Mouse (Mus musculus) kidney, postnatal 10 days (tissue): Measurements from ENCODE around the gene Stat4.
A peak's percentile ranks its signal among the peaks of the same experiment; 100 is the strongest.

ENCODE experiments used
- DNase-seq: peaks from one replicate; pipeline ENCODE4 v3.0.0; 2021; ENCODE audit warnings: mixed read lengths

Stat4 gene

DNA sequence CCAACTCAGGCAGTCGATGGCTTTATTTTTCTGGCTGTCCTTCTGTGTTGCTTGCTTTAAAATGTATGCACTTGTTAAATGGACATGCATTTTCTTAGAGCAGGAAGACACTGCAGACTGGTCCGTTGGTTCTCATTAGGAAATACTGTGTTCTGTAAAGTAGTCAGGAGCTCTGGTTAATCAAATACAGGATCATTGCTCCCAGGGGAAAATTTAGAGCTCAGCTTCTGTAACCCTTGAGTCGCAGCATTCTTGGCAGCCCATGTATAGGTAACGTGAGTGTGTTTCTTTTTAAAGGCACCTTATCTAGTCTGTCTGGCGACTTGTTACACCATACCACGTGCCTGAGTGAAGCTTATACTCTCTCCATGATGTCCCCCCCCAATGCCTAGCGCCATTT, 161.2 kb downstream of the Stat4 start:
- no peak for DNase-seq

DNA sequence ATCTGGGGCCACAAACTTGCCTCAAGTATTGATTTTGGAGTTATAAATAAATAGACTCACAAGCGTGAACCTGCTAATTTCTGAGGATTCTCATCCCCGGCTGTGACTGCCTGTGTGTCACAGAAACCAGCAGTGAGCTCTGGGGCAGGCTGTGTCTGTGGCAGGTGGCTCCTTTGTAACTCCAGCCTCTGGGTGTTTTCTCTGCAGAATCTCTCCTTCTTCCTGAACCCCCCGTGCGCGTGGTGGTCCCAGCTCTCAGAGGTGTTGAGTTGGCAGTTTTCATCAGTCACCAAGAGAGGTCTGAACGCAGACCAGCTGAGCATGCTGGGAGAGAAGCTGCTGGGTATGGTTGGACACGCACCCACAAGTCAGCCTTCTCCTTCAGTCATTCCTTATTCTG, 161.7 kb downstream of the Stat4 start:
- no peak for DNase-seq

DNA sequence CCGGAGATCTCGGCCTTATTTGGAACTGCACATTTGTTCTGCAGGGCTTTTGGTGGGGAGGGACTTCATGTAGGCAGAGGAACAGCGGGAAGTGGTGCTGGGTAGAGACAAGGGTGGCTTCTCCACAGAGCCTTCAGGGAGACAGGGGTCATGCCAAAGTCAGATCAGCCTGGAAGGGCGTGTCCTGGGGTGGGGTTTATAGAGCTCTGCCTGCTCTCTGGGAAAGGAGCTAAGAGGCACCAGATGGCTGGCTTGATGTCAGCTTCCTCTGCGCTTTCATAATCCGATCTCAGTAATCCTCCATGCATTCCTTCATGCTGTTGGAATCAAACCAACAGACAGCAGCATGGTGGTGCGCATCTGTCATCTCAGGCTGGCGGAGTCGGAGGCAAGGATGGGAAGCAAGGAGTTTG, 163.0 kb downstream of the Stat4 start:
- DNase-seq: no peak

DNA sequence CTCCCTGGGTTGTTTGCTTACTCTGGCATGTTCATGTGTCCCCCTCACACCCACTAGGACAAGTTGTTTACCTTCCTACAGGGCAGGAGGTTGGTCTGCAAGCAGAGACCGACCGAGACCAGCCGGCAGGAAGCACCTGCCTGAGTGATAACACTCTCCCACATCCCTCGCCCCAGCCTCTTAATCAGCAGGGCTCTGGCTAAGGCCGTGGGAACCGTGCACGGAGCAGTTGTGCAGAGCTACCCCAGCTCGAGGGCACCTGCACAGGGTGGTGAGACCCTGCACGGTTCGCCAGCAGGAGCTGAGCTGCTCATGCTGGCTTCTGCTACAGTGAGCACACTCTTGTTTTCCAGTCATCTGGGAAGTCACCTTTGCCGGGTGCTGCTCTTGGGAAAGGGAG, 163.7 kb downstream of the Stat4 start:
- DNase-seq: peak; percentile 37

GRCm38 (mm10) chr1:52151166-52151565, 164.2 kb downstream of the Stat4 start:
- DNase-seq: no peak

- DNase-seq: no peak
These were observed 165.4 kb downstream of the Stat4 start for GRCm38 (mm10) chr1:52152369-52152768.

GRCm38 (mm10) chr1:52152936-52153335, 166.0 kb downstream of the Stat4 start:
- no peak for DNase-seq

DNA sequence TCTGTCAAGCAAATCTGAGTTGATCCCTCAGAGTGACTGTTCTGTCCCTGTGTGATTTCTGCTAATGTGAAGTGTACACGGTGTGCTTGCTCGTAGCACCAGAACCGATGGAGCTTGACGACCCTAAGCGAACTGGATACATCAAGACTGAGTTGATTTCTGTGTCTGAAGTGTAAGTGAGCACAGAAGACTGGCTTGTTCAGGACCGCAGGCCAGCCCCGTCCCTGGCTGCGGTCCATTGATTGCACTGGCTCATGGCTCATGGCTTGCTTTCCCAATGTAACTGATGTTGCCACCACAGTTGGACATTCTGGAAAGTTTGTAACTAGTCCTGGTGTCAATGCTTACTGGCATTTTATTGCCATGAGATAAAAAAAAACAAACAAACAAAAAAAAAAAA, 167.9 kb downstream of the Stat4 start:
- DNase-seq: peak; percentile 58

DNA sequence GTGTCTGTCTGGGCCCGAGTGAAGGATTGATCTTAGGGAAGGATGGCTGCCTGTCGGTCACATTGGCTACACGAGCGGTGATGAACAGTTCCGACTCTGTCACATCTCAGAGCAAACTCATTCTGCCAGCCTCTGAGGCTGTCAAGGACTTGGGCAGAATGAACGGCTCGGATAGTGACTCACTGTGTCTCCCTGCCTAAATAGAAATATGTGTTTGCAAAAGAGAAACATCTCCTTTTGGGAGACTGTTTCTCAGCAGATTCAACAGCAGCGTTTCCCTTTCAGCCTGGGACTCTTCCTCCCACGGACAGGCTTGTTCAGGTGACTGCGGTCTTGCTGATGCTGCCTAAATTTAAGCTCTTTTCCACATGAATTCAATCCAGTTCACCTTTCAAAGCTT, 169.4 kb downstream of the Stat4 start:
- no peak for DNase-seq
